In genomic region chr8:115423682-115424081, GRCm38 (mm10) we compare ENCODE assay signal across 21 mouse cellular contexts.
"Had no signal": no experiment of that assay in that cellular context is flagged by ENCODE, and none has a peak within 500 bp of the region (broad histone marks: within the 10 kb centered on the region; RNA-seq: fewer than 3 reads in every experiment).

No protein-coding gene starts in this region.

- DNase-seq: kidney, adult 2 months; kidney, postnatal 10 days; kidney, postnatal 36 days; layer of hippocampus, postnatal 36 days; lung, postnatal 10 days; right cerebral cortex, adult 18-20 months; right cerebral cortex, postnatal 14 days; right cerebral cortex, postnatal 4 days; thymus, adult 2 months; thymus, postnatal 14 days; thymus, postnatal 4 days had no signal

- ATAC-seq: intestine, postnatal 0 days; midbrain, embryonic 13.5 days had no signal

- H3K4me1 ChIP-seq: lung, embryonic 15.5 days; megakaryocyte, embryonic 14.5 days; neural tube, embryonic 15.5 days had no signal

- H3K4me3 ChIP-seq: left cerebral cortex, adult 2 months; lung, embryonic 15.5 days; megakaryocyte, embryonic 14.5 days; midbrain, embryonic 10.5 days; midbrain, embryonic 13.5 days; neural tube, embryonic 12.5 days; neural tube, embryonic 15.5 days had no signal

- H3K27ac ChIP-seq: left cerebral cortex, adult 2 months; liver, embryonic 14.5 days; lung, embryonic 15.5 days; midbrain, embryonic 10.5 days; midbrain, embryonic 13.5 days; neural tube, embryonic 12.5 days; neural tube, embryonic 15.5 days had no signal

- H3K36me3 ChIP-seq: lung, embryonic 15.5 days; midbrain, embryonic 10.5 days; midbrain, embryonic 13.5 days; neural tube, embryonic 12.5 days; neural tube, embryonic 15.5 days had no signal

- H3K4me2 ChIP-seq: liver, embryonic 11.5 days; lung, embryonic 15.5 days; midbrain, embryonic 13.5 days; neural tube, embryonic 12.5 days; neural tube, embryonic 15.5 days had no signal

- H3K27me3 ChIP-seq: lung, embryonic 15.5 days; megakaryocyte, embryonic 14.5 days; neural tube, embryonic 12.5 days; neural tube, embryonic 15.5 days had no signal

- H3K9me3 ChIP-seq: lung, embryonic 15.5 days; midbrain, embryonic 10.5 days; midbrain, embryonic 13.5 days; neural tube, embryonic 12.5 days; neural tube, embryonic 15.5 days had no signal

- H3K9ac ChIP-seq: liver, embryonic 14.5 days; lung, embryonic 15.5 days; midbrain, embryonic 13.5 days; neural tube, embryonic 12.5 days; neural tube, embryonic 15.5 days had no signal
